Mouse (Mus musculus) liver, embryonic 14.5 days (tissue): ENCODE measurements around the gene Mrfap1.

ENCODE experiments used
- CTCF ChIP-seq: IDR thresholded peaks from 2 replicates; pipeline ENCODE4 v1.5.1; 2016; ENCODE audit warnings: antibody characterized with exemption, low read depth, control low read depth
- EP300 ChIP-seq: IDR thresholded peaks from 2 replicates; pipeline ENCODE4 v1.6.1; 2016; ENCODE audit warnings: antibody characterized with exemption, low read depth

GRCm38 (mm10) chr5:36810634-36811033 lies 14.1 kb upstream of the Mrfap1 start:
- no peak for TF ChIP-seq CTCF
- TF ChIP-seq EP300, result no peak
